Mouse (Mus musculus) neural tube, embryonic 11.5 days (tissue): ENCODE results near the gene Celf2. TPM values are rescaled to one million over a fixed set of nuclear protein-coding genes. Genes with fewer than 3 reads are reported as not detected.

Experiments used
- ATAC-seq: fragments of 200-750 bp; cut with Nextera tagmentation; 2 replicates; pipeline ENCODE4 v1.8.0; 2017; ENCODE audit warnings: moderate number of reproducible peaks, mild to moderate bottlenecking, moderate TSS enrichment, moderate library complexity; ENCODE audit not compliant: insufficient read depth, low FRiP score, low TSS enrichment
- DNase-seq: peaks from one replicate; pipeline ENCODE4 v3.0.0-alpha.2; 2015; ENCODE audit warnings: low spot score
- H3K27ac ChIP-seq: fragments of 300-500 bp; sonication (generic); 2 replicates; pipeline ENCODE4 v1.5.1; 2014; ENCODE audit warnings: low read depth, mild to moderate bottlenecking, low read length
- H3K27me3 ChIP-seq: fragments of 300-500 bp; sonication (generic); 2 replicates; pipeline ENCODE4 v1.6.1; 2014; ENCODE audit warnings: mild to moderate bottlenecking, low read length, mixed read lengths; ENCODE audit not compliant: control insufficient read depth, insufficient read depth
- H3K36me3 ChIP-seq: fragments of 300-500 bp; sonication (generic); 2 replicates; pipeline ENCODE4 v1.6.1; 2014; ENCODE audit warnings: mild to moderate bottlenecking, low read length, moderate library complexity, mixed read lengths; ENCODE audit not compliant: control insufficient read depth, insufficient read depth
- H3K4me1 ChIP-seq: fragments of 300-500 bp; sonication (generic); 2 replicates; pipeline ENCODE4 v1.6.1; 2014; ENCODE audit warnings: low read length, mixed read lengths; ENCODE audit not compliant: control insufficient read depth, insufficient read depth
- H3K4me2 ChIP-seq: fragments of 300-500 bp; sonication (generic); 2 replicates; pipeline ENCODE4 v1.6.1; 2014; ENCODE audit warnings: low read depth, mild to moderate bottlenecking, moderate library complexity
- H3K4me3 ChIP-seq: fragments of 300-500 bp; sonication (generic); 2 replicates; pipeline ENCODE4 v1.5.1; 2014; ENCODE audit warnings: low read depth, low read length
- H3K9ac ChIP-seq: fragments of 300-500 bp; sonication (generic); 2 replicates; pipeline ENCODE4 v1.6.1; 2014; ENCODE audit warnings: mild to moderate bottlenecking, low read length
- H3K9me3 ChIP-seq: fragments of 300-500 bp; sonication (generic); 2 replicates; pipeline ENCODE4 v1.6.1; 2016; ENCODE audit warnings: low read length; ENCODE audit not compliant: control insufficient read depth
- WGBS: fragments of 180-500 bp; shearing (Covaris S2); extraction: QIAGEN DNeasy Blood & Tissue Kit; methylation state at CpG from one replicate; pipeline ENCODE4 v1.1.7; 2014; 5-methylcytosine and 5-hydroxymethylcytosine counted together
- polyA plus RNA-seq: library from polyadenylated mRNA; unstranded; fragments of >200 nt; fragmentation: Nextera tagmentation; extraction: Ambion mirVana; gene quantifications from 2 replicates; pipeline ENCODE4 v1.2.1, GENCODE M21; 2014

Gene Celf2
- polyA plus RNA-seq, 1 experiment from 2014 or later, result 70.3 TPM

DNA sequence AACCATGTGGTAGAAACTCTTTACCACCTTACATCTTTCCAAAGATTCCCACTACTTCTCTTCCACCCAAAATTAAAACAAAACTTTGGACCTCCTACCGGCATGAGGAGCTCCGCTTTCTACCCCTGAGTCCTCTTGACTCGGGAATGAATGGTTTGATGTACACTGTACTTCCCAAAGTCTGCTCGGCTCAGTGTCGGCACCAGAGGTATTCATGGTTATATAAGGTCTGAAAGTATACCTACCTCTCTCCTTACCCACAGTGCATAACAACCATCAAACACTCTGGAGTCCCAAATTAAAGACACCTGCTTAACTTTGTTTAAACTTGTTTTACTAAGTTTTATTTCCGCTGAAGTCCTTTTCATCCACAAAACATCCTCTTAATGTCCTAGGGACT, 679.3 kb downstream of the Celf2 start:
- no peak for ATAC-seq
- no peaks in the 10 kb centered on the region for H3K27me3 ChIP-seq
- no peak overlapping the region for H3K9ac ChIP-seq
- H3K4me1 ChIP-seq, result no peaks in the 10 kb centered on the region
- H3K27ac ChIP-seq, result no peak overlapping the region
- H3K36me3 ChIP-seq, result no peaks in the 10 kb centered on the region
- no peaks in the 10 kb centered on the region for H3K9me3 ChIP-seq
- DNase-seq, result no peak
- 85% methylated on average over 6 of the region's 6 CpGs for WGBS
- no peak overlapping the region for H3K4me2 ChIP-seq
- H3K4me3 ChIP-seq, result no peak overlapping the region

DNA sequence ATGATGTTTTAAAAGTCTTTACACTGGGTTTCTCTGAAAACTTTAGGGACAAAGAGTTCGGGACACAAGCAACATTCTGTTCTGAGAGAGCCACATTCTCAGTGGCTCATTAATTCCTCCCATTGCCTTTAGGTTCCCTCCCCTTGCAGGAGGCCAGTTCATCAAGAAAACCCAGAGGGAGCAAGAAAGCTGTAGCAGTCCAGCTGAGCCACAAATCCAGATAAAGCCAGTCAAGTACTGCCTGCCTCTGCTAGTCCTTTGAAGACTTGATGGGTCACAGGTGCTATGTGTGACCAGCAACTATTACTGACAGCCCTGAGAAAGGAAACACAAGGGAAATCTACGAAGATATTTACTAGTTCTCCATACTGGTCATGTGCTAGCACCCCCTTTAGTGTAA, 681.8 kb downstream of the Celf2 start:
- Histone ChIP-seq H3K27me3 (no peaks in the 10 kb centered on the region), H3K9me3 (no peaks in the 10 kb centered on the region), H3K4me2 (no peak overlapping the region), H3K27ac (no peak overlapping the region), H3K9ac (no peak overlapping the region), H3K36me3 (no peaks in the 10 kb centered on the region), H3K4me1 (no peaks in the 10 kb centered on the region), H3K4me3 (no peak overlapping the region)
- 47% methylated on average over 2 of the region's 2 CpGs for WGBS
- ATAC-seq, result no peak
- DNase-seq, result no peak

GRCm38 (mm10) chr2:6823021-6823420, 686.3 kb downstream of the Celf2 start:
- Histone ChIP-seq H3K4me1 (no peaks in the 10 kb centered on the region), H3K27ac (no peak overlapping the region), H3K9me3 (no peaks in the 10 kb centered on the region), H3K27me3 (no peaks in the 10 kb centered on the region), H3K36me3 (no peaks in the 10 kb centered on the region), H3K4me2 (no peak overlapping the region), H3K4me3 (no peak overlapping the region), H3K9ac (no peak overlapping the region)
- no peak for DNase-seq
- ATAC-seq, result no peak
- 94% methylated on average over 1 of the region's 1 CpGs for WGBS

DNA sequence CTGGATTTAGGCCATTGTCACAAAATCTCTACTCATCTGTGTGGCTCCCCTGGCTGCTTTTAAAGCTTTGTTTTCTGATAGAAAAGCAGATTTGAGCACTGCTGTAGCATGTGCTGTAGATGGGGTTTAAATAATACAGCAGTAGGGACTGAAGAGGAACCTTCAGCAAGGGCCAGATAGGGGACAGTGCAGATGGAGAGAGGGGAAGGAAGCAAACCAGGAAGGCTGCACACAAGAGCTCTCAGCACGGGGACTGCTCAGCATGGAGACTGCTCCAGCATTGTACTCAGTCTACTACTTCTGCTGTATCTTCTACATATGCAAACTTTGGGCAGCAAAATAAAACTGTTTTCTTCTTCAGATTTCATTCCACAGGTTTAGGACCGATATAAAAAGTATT, 687.8 kb downstream of the Celf2 start:
- H3K36me3 ChIP-seq, result no peaks in the 10 kb centered on the region

GRCm38 (mm10) chr2:6815281-6815680, 694.1 kb downstream of the Celf2 start:
- Histone ChIP-seq H3K4me1 (no peaks in the 10 kb centered on the region), H3K9ac (no peak overlapping the region), H3K4me3 (no peak overlapping the region), H3K27me3 (no peaks in the 10 kb centered on the region), H3K9me3 (no peaks in the 10 kb centered on the region), H3K36me3 (no peaks in the 10 kb centered on the region), H3K4me2 (no peak overlapping the region), H3K27ac (no peak overlapping the region)
- ATAC-seq (no peak), DNase-seq (no peak)
- WGBS, result 86% methylated on average over 2 of the region's 2 CpGs

More for the DNA sequence above, 687.8 kb downstream of the Celf2 start:
- Histone ChIP-seq H3K4me3 (no peak overlapping the region), H3K9ac (no peak overlapping the region), H3K4me1 (no peaks in the 10 kb centered on the region), H3K4me2 (no peak overlapping the region), H3K27me3 (no peaks in the 10 kb centered on the region), H3K9me3 (no peaks in the 10 kb centered on the region), H3K27ac (no peak overlapping the region)
- DNase-seq, result no peak
- ATAC-seq, result no peak
- WGBS, result 84% methylated on average over 2 of the region's 2 CpGs

DNA sequence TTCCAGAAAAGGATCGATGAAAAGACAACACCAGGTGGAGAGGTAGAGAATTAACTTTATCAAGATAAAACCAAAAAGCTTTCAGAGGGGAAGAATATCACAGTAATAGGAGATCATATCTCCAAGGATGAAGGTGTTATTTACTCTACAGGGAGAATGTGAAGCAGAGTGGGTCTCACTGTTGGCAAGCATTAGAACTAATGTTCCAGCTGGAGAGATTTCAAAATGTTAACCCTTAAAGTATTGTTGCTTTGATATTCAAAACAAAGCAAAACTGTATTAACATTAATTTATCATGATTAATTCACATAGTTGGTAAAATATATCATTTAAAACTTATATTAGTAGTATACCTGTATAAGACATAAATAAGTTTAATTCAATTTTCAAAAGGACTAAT, 700.6 kb downstream of the Celf2 start:
- ATAC-seq (no peak), DNase-seq (no peak)
- Histone ChIP-seq H3K4me2 (no peak overlapping the region), H3K9ac (no peak overlapping the region), H3K9me3 (no peaks in the 10 kb centered on the region), H3K27me3 (no peaks in the 10 kb centered on the region), H3K4me3 (no peak overlapping the region), H3K27ac (no peak overlapping the region), H3K4me1 (no peaks in the 10 kb centered on the region), H3K36me3 (no peaks in the 10 kb centered on the region)
- 94% methylated on average over 1 of the region's 1 CpGs for WGBS

- Histone ChIP-seq H3K36me3 (no peaks in the 10 kb centered on the region), H3K9ac (no peak overlapping the region), H3K4me2 (no peak overlapping the region), H3K27me3 (no peaks in the 10 kb centered on the region), H3K4me3 (no peak overlapping the region), H3K27ac (no peak overlapping the region), H3K4me1 (peaks cover 12% of the 10 kb centered on the region), H3K9me3 (no peaks in the 10 kb centered on the region)
- 44% methylated on average over 5 of the region's 5 CpGs for WGBS
- DNase-seq (peak; percentile 49), ATAC-seq (peak; percentile 74)
These were observed 712.6 kb downstream of the Celf2 start for GRCm38 (mm10) chr2:6796754-6797153.

GRCm38 (mm10) chr2:6795995-6796588, 713.3 kb downstream of the Celf2 start:
- ATAC-seq, result peak; percentile 66
- peak overlapping the region; percentile 13; the same call in 1 of the 2 replicates for H3K4me2 ChIP-seq

GRCm38 (mm10) chr2:6794858-6795257, 714.5 kb downstream of the Celf2 start:
- ATAC-seq, result no peak
- WGBS, result 79% methylated on average over 7 of the region's 7 CpGs
- H3K9me3 ChIP-seq, result no peaks in the 10 kb centered on the region

More at GRCm38 (mm10) chr2:6795995-6796588, 713.3 kb downstream of the Celf2 start:
- Histone ChIP-seq H3K27ac (no peak overlapping the region), H3K36me3 (no peaks in the 10 kb centered on the region), H3K27me3 (no peaks in the 10 kb centered on the region), H3K4me1 (peaks cover 12% of the 10 kb centered on the region), H3K4me3 (no peak overlapping the region), H3K9me3 (no peaks in the 10 kb centered on the region), H3K9ac (no peak overlapping the region)
- 41% methylated on average over 5 of the region's 5 CpGs for whole genome bisulfite sequencing
- DNase-seq, result peak; percentile 14

More at GRCm38 (mm10) chr2:6794858-6795257, 714.5 kb downstream of the Celf2 start:
- no peak overlapping the region for H3K4me3 ChIP-seq
- no peak overlapping the region for H3K4me2 ChIP-seq
- no peaks in the 10 kb centered on the region for H3K36me3 ChIP-seq
- H3K9ac ChIP-seq, result no peak overlapping the region
- no peaks in the 10 kb centered on the region for H3K27me3 ChIP-seq
- no peak for DNase-seq
- no peak overlapping the region for H3K27ac ChIP-seq
- H3K4me1 ChIP-seq, result peaks cover 12% of the 10 kb centered on the region
